Mouse (Mus musculus) small intestine, adult 2 months (tissue): ENCODE results near the gene Nfia.

Experiments
- CTCF ChIP-seq: fragments of 200-500 bp; IDR thresholded peaks from 2 replicates; pipeline ENCODE4 v1.5.1; 2012; ENCODE audit warnings: low read depth, mild to moderate bottlenecking, control low read depth, inconsistent platforms, low read length, moderate library complexity, mixed read lengths; ENCODE audit not compliant: insufficient replicate concordance, insufficient read length; ENCODE audit errors: extremely low read depth
- POLR2A ChIP-seq: fragments of 200-500 bp; IDR thresholded peaks from 2 replicates; pipeline ENCODE4 v1.6.1; 2012; ENCODE audit warnings: low read depth, mild to moderate bottlenecking, control low read depth, inconsistent platforms, low read length, moderate library complexity

GRCm38 (mm10) chr4:97862379-97862778, 89.8 kb downstream of the Nfia start:
- TF ChIP-seq CTCF (no peak), POLR2A (no peak)
